Mouse (Mus musculus) naive thymus-derived CD4-positive, alpha-beta T cell, adult 5 months (primary cell): ENCODE measurements around the gene Olfr391-ps. TPM values are rescaled to one million over a fixed set of nuclear protein-coding genes. Genes with fewer than 3 reads are reported as not detected.

Experiments
- polyA plus RNA-seq: library from polyadenylated mRNA; unstranded; fragments of 100-300 nt; shearing (Covaris generic); gene quantifications from one replicate; pipeline ENCODE4 v1.2.1, GENCODE M21; 2017

Gene Olfr391-ps
- not detected for polyA plus RNA-seq

DNA sequence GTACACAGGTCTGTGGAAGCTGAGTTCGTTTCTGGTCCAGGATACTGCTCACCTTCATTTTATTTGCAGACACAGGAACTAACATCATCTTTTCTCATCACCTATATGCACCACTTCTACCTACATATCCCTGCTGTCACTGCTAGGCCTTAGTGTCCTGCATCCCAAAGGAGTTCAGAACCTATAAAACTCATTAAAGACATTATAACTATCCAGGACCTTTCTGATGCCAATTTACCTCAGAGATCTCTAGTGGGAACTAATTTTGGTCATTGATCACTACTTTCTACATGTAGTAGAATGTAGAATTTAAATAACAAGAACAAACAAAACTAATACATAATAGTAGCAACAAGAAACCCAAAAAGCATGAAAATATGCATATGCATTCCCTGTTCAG lies at the start of gene Olfr391-ps:
Olfr391-ps (minus strand) TSS at position 101 of the 400 bp plus-strand sequence.

DNA sequence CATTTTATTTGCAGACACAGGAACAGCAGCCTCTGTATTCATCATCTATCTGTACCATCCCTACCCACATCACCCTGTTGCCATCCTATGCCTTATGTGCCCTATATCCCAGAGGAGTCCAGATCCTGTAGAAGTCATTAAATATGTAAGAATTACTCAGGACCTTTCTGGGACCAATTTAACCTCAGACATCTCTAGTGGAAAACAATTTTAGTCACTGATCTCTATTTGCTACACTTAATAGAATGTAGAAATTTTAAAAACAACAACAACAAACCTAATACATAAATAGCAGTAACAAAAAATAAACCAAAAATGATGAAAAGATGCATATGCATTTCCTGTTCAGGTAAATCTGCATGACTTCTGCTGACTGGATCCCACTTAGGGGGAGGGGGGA lies 48.5 kb upstream of the Olfr391-ps start, which contains the start of gene Olfr393:
Olfr393 (minus strand) TSS at position 101 of the 400 bp plus-strand sequence.

DNA sequence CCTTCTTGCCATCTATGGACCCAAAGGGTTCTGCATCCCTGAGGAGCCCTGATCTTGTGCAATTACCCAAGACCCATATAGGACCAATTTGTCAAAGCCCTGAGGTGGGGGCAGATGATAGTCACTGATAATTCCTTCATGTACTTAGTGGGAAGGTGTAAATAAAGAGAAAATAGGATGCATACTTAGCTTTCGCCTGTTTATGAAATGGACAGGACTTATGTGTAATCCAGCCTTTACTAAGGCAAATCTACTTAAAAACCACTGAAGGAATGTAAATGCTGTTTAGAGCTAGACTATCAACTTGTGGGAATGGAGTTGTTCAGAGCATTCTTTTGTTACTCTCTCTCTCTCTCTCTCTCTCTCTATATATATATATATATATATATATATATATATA lies 14.1 kb upstream of the Olfr391-ps start, which contains the start of gene Olfr392:
Olfr392 (minus strand) TSS at position 101 of the 400 bp plus-strand sequence.

DNA sequence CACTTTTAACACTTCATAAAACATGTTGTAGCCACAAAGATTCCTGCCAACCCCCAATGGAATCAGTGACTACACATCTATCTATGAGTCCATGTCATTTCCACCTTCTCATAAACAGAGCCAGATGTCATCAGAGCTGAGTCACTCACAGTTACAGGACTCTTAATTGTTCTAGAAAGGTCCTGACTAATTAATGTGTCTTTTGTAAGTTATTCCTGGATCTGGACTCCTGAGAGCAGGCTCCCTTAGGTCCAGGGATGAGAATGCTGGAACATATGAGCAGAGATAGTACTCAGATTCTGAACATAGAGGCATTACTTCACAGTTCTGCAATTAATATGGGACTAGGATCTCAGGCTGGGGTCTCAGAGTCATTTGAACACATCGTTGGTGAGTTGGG lies 20.2 kb downstream of the Olfr391-ps start, which contains the start of gene Olfr390:
Olfr390 (plus strand) TSS at position 301 of the 400 bp plus-strand sequence.

DNA sequence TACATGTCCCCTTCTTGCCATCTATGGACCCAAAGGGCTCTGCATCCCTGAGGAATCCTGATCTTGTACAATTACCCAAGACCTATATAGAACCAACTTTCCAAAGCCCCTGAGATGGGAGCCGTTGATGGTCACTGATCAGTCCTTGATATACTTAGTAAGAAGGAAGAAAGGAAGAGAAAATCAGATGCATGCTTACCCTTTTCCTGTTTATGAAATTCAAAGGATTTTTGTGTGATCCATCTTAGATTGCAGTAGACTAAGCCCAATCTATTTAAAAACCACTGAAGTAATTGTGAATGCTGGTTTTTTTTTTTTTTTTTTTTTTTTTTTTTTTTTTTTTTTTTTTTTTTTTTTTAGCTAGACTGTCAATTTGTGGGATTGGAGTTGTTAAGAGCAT lies 22.2 kb downstream of the Olfr391-ps start, which contains the start of gene Olfr389:
Olfr389 (minus strand) TSS at position 101 of the 400 bp plus-strand sequence.

Other genes with a start within 250 kb of the Olfr391-ps start
- not detected for gene Olfr385, start 210.0 kb downstream of the Olfr391-ps start, polyA plus RNA-seq
- not detected for gene Olfr384, start 204.5 kb downstream of the Olfr391-ps start, polyA plus RNA-seq
- not detected for gene Zfp735, start 114.3 kb downstream of the Olfr391-ps start, polyA plus RNA-seq
- not detected for gene Olfr389, start 22.3 kb downstream of the Olfr391-ps start, polyA plus RNA-seq
- not detected for gene Olfr390, start 20.1 kb downstream of the Olfr391-ps start, polyA plus RNA-seq
- 0.11 TPM for gene Olfr392, start 14.0 kb upstream of the Olfr391-ps start, polyA plus RNA-seq
- gene Olfr393, start 48.4 kb upstream of the Olfr391-ps start, polyA plus RNA-seq = 0.11 TPM
- gene Olfr394, start 87.7 kb upstream of the Olfr391-ps start, polyA plus RNA-seq = not detected
- not detected for gene Olfr395, start 106.2 kb upstream of the Olfr391-ps start, polyA plus RNA-seq
- not detected for gene Olfr23, start 133.6 kb upstream of the Olfr391-ps start, polyA plus RNA-seq
- gene Olfr397, start 157.8 kb upstream of the Olfr391-ps start, polyA plus RNA-seq = not detected
- gene Olfr398, start 187.4 kb upstream of the Olfr391-ps start, polyA plus RNA-seq = 0.49 TPM